Mouse (Mus musculus) cerebellum, postnatal 4 days (tissue): Measurements from ENCODE around the gene Fads3.
A peak's percentile ranks its signal among the peaks of the same experiment; 100 is the strongest.

Source experiments
- DNase-seq, 2 experiments: peaks; one replicate each; pipeline ENCODE4 v3.0.0; 2022; ENCODE audit warnings: low spot score in 2 of 2, mixed read lengths in 1 of 2

The Fads3 gene

DNA sequence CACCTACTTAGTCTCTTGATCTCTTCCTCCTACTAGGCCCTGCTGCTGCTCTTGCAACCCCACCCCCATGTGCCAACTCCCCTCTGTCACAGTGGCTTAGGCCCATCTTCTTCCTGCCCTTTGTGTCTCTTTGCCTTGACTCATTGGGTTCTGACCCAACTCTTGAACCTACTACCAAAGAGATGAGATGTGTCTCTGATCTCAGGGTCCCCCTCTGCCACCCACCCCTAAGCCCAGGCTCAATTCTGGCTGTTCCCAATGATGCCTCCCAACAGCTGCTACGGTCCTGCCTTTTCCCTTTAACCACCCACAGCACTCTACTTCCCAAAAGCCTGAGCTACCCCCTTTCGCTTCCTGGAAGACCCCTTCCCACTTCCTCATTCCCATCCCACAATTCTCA, 19.4 kb upstream of the Fads3 start:
- no peak for DNase-seq

DNA sequence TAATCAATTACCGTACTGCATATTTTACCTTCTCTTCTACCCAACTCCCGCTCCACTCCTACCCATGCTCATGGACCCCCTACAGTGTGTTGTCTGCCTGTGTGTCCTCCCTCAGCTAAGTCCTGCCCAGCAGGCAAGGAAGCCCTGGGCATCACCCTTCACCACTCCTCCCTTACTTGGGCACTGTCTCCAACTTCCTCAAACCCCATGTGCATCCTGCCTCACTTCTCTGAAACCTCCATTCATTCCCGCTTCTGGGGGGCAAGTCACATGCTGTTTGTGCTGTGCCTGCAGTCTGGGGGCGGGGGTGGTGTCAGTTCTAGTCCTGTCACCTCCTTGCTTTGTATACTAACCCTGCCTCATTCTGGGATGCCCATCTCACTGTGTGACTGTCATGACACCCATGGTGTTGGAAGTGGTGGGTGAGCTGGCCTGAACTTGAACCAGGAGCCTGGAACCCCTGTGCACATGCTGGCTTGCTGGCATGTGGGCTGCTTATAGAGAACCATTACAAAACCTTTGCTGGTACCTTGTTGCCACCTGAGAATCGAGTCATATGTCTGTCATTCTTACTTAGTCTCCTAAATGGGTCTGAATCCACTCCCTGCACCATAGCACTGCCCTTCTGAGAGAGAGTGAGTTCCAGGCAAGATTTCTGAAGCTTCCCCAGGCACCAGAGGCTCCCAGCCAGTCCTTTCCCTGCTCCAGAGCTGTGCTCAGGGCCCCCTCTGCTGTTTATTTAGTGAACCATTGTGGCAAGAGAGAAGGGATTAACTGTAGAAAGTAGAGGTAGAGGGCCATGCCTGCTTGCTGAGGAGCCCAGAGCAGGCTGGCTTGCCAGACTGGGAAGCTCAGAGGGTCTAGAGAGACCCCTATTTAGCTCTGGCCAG, 18.7 kb upstream of the Fads3 start:
- no peak for DNase-seq

DNA sequence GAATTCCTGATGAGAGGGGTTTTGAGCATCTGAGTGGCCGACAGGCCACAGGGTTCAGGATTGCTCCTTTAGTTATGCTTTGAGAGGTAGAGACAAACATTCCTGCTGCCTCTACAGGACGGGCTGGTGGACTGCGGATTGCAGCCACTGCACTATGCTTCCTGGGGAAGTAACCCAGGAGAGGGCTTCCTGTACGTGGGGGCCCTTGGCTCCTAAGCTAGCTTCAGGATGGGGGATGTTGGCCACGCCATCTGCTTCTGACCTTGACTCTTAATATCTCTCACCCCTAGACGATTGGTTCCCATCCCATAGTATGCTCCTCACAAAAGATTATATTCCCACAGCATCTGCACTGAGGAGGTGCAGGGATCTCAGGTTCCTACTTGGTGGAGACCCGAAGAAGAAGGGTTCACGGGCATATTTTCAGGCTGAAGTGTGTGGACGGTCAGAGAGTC, 18.0 kb upstream of the Fads3 start:
- no peak for DNase-seq

- DNase-seq = peak in 1 of 2 experiments; percentile 62
Measured at GRCm38 (mm10) chr19:10025169-10025875, 16.0 kb upstream of the Fads3 start.

DNA sequence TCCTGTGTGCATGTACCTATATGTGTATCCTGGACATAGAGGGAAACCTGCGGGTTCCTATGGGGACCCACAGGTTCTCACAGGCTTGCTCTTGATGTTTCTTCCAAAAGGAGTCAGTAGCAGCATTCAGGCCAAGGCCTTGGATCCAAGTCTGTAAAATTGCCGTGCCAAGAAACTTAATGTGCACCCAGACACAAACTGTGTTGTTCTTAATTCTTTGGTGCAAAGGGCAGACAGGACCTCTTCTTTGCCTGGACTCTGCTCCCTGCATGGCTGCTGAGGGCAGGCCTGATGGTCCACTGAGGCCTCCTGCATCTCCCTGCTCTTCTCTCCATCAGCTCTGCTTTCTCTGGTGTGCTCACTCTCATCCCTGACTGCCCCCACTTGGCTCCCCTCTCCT, 11.6 kb upstream of the Fads3 start:
- DNase-seq = no peak

DNA sequence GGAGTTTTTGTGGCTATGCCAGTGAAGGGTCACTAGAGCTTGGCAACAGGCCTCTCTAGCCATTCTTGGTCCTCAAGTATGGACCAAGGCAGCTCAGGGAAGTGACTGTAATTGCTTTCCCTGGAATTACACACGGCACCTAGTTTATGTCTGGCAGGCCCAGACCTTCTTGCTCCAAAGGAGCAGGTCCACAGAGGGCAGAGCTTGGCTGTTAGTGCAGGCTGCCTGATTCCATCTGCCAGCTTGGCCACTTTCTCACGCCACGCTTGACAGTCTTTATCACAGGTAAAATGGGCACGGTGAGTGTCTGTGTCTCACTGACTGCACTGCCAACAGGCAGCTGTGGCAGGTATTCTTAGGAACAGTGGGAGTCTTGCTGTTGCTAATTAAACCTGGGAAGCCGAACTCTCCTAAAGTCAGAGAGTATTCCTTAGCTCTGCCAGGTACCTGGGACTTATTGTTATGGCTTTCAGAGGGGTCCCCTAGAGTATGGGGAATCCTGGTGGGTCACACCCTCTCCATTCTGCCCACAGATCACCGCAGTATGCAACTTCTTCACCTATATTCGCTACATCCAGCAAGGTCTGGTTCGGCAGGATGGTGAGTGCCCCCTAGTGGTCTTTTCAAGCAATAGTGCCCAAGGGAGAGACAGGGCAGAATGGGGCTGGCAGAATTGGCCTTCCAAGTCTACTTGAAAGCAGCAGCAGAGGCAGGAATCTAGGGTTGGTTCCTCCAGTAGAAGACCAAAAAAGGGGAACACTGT, 8.0 kb upstream of the Fads3 start:
- peak in 1 of 2 experiments; percentile 42 for DNase-seq

- DNase-seq = no peak
Measured at GRCm38 (mm10) chr19:10034356-10034755, 7.0 kb upstream of the Fads3 start.

DNA sequence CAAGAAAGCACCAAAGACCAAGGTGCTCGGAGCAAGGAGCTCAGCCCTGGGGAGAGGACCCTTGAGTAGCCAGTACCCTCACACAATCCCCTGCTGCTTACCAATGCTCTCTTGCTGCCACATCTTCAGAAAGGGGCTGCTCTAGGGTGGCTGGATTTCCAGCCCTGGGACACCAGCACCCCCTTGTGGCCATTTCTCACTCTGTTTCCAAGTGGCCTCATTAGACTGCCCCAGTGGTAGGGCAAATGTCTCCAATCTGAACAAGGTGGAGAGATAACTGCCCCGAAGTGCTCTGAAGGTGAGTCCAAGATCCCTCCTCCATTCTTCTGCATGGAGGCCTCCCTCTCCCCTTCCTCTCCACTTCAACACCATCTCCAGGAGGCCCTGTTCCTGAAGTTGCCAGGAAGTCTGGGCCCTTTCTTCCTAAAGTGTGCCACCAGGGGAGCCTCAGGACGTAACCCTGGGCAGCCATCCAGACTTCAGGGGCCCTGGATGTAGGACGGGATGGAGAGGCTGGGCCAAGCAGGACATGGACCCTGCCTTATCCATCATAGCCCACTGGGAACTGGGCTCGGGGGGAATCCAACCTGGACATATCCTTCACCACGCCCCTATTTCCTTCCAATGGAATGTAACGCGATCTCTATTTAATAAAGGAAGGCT, 6.5 kb upstream of the Fads3 start:
- peak; percentile 66 to 83 for DNase-seq

- DNase-seq = no peak
Measured at GRCm38 (mm10) chr19:10037534-10037933, 3.8 kb upstream of the Fads3 start.

DNA sequence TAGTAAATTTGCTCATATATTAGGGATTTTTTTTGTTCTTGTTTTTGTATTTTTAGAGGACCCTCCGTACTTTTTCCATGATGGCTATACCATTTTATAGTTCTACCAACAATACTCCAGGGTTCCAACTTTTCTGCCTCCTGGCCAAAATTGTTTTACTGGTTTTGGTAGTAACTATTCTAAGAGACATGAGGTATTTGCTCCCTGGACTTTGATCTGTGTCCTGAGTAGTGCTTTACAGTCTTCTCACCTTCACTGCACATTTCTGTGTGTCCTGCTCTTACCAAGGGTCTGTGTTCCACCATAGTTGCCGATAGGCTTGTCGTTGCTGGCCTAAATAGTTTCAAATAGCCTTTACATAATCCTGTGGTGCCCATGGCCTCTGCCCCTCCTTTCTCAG, 3.0 kb upstream of the Fads3 start:
- no peak for DNase-seq

GRCm38 (mm10) chr19:10038910-10039309, 2.5 kb upstream of the Fads3 start:
- no peak for DNase-seq

DNA sequence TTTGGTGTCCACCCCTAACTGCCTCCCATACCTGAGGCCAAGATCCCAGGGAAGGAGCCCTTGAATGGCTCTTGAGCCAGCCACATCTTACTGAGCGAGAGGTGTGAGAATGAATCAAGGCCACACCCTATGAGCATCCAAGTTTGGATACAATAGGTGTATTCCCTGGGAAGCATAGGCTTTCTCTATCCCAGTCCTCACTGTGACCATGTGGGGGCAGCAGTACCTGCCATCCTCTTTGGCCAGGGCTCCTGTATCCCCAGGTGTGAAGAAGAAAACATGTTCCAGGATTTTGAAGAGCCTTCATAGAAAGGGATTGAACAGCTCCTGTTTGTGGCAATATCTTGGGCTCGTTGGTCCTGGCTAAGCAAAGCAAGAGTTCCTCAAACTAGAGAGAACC, 1.8 kb upstream of the Fads3 start:
- no peak for DNase-seq

DNA sequence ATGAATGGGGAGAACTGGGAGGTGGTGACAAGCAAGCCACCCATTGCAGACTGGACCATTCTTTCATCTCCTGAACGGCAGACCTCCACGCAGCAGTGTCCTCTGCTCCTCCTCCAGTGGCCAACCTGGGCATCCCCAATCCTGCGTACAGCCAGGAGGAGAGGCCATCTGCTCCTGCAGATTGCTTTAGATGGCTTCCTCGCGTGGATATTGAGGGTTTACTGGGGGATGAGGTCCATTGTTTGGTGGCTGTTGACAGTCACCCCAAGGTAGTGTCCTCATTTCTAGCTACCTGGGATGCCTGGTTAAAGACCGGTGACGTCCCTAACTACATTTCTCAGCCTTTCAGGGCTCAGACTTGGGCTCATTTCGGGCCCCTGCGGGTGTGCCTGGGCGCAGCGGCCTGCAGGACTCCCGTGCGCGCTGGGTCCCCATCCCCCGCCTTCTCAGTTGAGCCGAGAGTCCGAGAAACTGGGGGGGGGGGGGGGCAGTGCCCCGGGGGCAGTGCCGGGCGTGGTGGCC, 442 bp upstream of the Fads3 start:
- DNase-seq = no peak

DNA sequence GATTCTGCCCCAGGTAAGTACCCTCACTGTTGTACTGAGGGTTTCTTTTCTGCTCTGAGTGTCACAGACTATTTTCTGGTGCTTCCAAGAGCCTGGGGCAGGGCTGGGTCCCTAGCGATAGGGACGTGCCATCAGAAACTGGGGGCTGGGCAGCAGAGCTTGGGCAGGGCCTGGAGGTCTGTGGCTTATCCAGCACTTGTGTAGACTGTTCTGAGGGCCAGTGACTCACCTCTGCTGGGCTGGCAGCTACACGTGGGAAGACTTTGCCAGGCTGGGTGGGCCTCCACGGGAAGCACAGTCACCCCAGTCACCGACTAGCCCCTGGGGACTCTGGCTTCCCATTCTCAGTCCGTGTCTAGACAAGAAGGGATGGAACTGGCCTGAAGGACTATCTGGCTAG, 863 bp downstream of the Fads3 start:
- DNase-seq = no peak

DNA sequence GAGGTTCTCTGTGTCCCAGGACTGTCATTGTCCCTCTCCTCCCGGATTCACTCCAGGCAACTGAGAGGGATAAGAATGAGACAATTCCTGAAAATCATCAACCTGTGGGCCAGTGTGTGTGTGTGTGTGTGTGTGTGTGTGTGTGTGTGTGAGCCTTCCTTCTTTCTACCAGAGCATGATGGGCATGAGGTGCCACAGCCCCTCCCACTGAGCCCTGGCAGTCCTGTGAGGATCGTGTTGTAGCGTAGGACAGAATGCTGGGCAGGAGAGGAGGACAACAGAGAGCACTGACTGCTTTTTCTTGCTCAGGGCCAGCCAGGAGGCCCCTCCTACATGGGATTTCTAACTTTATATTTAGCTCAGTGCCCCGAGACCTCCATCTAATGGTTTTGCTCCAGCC, 1.4 kb downstream of the Fads3 start:
- no peak for DNase-seq

- no peak for DNase-seq
Measured at GRCm38 (mm10) chr19:10043643-10044042, 2.3 kb downstream of the Fads3 start.

DNA sequence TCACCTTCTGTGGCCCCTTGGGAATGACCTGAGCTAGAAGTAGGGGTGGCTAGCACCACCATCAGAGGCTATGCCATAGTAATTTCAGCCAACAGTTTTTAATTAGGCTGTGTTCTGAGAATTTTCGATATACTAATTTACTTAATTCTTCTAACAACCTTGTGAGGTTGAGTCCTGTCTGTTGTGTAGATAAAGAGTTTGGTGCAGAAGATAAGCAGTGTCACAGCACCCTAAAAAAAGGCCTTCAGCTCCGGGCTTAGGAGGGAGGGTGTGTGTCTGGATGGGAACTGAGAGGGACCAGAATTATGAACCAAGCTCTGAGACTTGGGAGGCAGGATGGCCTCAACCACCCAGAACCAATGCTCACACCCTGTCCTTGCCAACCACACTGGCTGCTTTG, 4.3 kb downstream of the Fads3 start:
- DNase-seq = no peak

DNA sequence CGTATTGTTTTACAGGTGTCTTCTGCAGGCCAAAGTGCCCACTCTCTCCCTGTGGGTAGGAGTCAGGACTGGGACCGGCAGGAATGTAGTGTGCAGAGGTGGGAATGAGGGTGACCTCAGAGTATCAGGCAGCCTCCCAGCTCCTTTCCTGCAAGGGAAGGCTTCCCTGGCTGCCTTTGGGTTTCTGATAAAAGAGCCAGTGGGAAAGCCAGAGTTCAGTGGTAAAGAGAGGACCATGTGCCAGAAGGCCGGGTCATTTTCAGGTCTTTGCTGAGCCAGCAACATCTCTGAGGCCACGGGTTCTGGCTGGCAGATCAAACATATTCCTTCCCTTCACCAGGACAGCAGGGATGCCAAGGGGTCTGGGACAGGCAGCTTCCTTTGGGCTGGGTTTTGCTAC, 5.0 kb downstream of the Fads3 start:
- no peak for DNase-seq

DNA sequence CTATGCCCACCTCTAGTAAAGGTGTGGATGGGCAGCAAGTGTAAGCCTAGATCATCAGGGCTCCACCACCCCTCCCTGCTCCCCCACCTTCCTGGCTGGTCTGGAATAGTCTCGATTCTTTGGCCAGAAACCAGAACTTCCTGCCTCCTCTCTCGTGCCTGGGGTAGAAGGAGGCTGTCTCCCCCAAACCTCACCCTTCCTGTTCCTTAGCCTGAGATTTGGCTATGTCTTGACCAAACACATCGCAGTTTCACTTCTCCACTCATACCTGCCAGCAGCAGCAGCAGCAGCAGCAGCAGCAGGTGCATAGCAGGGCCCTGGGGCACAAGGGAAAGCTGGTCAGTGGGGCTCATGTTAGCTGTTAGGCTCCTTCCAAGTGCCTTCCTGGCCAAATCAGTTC, 5.6 kb downstream of the Fads3 start:
- DNase-seq = no peak

GRCm38 (mm10) chr19:10049533-10049932, 8.2 kb downstream of the Fads3 start:
- DNase-seq = no peak

DNA sequence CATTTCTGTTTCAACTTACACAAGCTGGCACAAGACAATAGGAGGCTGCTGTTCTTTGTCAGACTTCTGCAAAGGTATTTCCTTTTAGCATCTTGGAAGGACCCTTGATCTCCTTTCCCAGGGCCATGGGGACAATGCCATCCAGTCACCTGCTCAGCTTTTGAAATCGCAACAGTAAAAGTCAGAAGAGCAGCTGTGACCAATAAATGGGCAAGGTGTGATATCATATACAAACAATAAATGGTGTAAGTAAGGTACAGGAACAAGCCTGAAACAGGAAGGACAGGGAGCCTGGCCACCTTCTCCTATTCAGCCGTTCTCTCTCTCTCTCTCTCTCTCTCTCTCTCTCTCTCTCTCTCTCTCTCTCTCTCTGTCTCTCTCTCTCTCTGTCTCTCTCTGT, 9.1 kb downstream of the Fads3 start:
- no peak for DNase-seq

DNA sequence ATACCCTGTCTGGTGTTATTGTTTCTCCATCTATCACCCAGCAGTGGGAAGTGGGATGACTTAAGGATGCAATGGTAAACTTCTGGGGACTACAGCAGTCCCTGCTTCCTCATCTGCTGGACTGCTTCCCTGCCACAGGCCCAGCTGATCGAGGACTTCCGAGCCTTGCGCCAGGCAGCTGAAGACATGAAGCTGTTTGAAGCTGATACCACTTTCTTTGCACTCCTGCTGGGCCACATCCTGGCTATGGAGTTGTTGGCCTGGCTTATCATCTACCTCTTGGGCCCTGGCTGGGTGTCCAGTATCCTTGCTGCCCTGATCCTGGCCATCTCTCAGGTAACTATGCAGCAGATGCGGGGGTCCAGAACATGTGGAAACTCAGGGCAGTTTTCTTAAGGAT, 11.3 kb downstream of the Fads3 start:
- DNase-seq = no peak
